Mouse (Mus musculus) embryonic facial prominence, embryonic 15.5 days (tissue): ENCODE results near the gene Zfp664. TPM values are rescaled to one million over a fixed set of nuclear protein-coding genes. Genes with fewer than 3 reads are reported as not detected.
A peak's percentile ranks its signal among the peaks of the same experiment; 100 is the strongest.

Source experiments
- ATAC-seq: fragments of 200-750 bp; cut with Nextera tagmentation; 2 replicates; pipeline ENCODE4 v1.8.0; 2017; ENCODE audit warnings: low read depth, moderate TSS enrichment; ENCODE audit not compliant: insufficient number of reproducible peaks, low FRiP score, low TSS enrichment
- H3K27ac ChIP-seq: fragments of 300-500 bp; sonication (generic); replicated peaks from 2 replicates; pipeline ENCODE4 v1.5.1; 2015; ENCODE audit warnings: mild to moderate bottlenecking, inconsistent platforms
- H3K27me3 ChIP-seq: fragments of 300-500 bp; sonication (generic); 2 replicates; pipeline ENCODE4 v1.6.1; 2015; ENCODE audit warnings: inconsistent platforms
- H3K36me3 ChIP-seq: fragments of 300-500 bp; sonication (generic); 2 replicates; pipeline ENCODE4 v1.6.1; 2015; ENCODE audit warnings: mild to moderate bottlenecking, inconsistent platforms
- H3K4me1 ChIP-seq: fragments of 300-500 bp; sonication (generic); 2 replicates; pipeline ENCODE4 v1.6.1; 2015; ENCODE audit warnings: inconsistent platforms
- H3K4me2 ChIP-seq: fragments of 300-500 bp; sonication (generic); replicated peaks from 2 replicates; pipeline ENCODE4 v1.6.1; 2015; ENCODE audit warnings: mild to moderate bottlenecking, inconsistent platforms
- H3K4me3 ChIP-seq: fragments of 300-500 bp; sonication (generic); replicated peaks from 2 replicates; pipeline ENCODE4 v1.5.1; 2015; ENCODE audit warnings: mild to moderate bottlenecking, inconsistent platforms
- H3K9ac ChIP-seq: fragments of 300-500 bp; sonication (generic); 2 replicates; pipeline ENCODE4 v1.6.1; 2015; ENCODE audit warnings: inconsistent platforms
- H3K9me3 ChIP-seq: fragments of 300-500 bp; sonication (generic); replicated peaks from 2 replicates; pipeline ENCODE4 v1.6.1; 2016; ENCODE audit warnings: inconsistent platforms
- WGBS: fragments of 180-500 bp; shearing (Covaris S2); methylation state at CpG from one replicate; pipeline ENCODE4 v1.1.7; 2015; 5-methylcytosine and 5-hydroxymethylcytosine counted together
- polyA plus RNA-seq: library from polyadenylated mRNA; unstranded; fragments of >200 nt; fragmentation: Nextera tagmentation; extraction: Ambion mirVana; gene quantifications from 2 replicates; pipeline ENCODE4 v1.2.1, GENCODE M21; 2015

The Zfp664 gene
- polyA plus RNA-seq, 1 experiment from 2014 or later: 90.4 TPM

- no peak for ATAC-seq
- Histone ChIP-seq H3K9ac (no peak overlapping the region), H3K9me3 (no peaks in the 10 kb centered on the region), H3K36me3 (no peaks in the 10 kb centered on the region), H3K27me3 (no peaks in the 10 kb centered on the region), H3K27ac (no peak overlapping the region), H3K4me2 (no peak overlapping the region), H3K4me1 (peaks cover 19% of the 10 kb centered on the region), H3K4me3 (no peak overlapping the region)
- 77% methylated on average over 9 of the region's 9 CpGs for WGBS
These were observed 67.0 kb downstream of the Zfp664 start for GRCm38 (mm10) chr5:124929425-124930054.

GRCm38 (mm10) chr5:124930055-124930439, 67.6 kb downstream of the Zfp664 start:
- 57% methylated on average over 5 of the region's 5 CpGs for WGBS
- Histone ChIP-seq H3K4me3 (no peak overlapping the region), H3K27ac (no peak overlapping the region), H3K9me3 (no peaks in the 10 kb centered on the region), H3K4me2 (no peak overlapping the region), H3K27me3 (no peaks in the 10 kb centered on the region), H3K9ac (no peak overlapping the region), H3K4me1 (peaks cover 23% of the 10 kb centered on the region), H3K36me3 (no peaks in the 10 kb centered on the region)
- ATAC-seq: no peak

GRCm38 (mm10) chr5:124930603-124931002, 68.1 kb downstream of the Zfp664 start:
- peaks cover 23% of the 10 kb centered on the region for H3K4me1 ChIP-seq
- H3K9ac ChIP-seq: no peak overlapping the region
- no peaks in the 10 kb centered on the region for H3K27me3 ChIP-seq
- H3K9me3 ChIP-seq: no peaks in the 10 kb centered on the region
- H3K4me2 ChIP-seq: no peak overlapping the region
- 25% methylated on average over 9 of the region's 9 CpGs for WGBS
- peak overlapping the region; percentile 76 for H3K27ac ChIP-seq
- ATAC-seq: no peak
- no peak overlapping the region for H3K4me3 ChIP-seq
- H3K36me3 ChIP-seq: no peaks in the 10 kb centered on the region

DNA sequence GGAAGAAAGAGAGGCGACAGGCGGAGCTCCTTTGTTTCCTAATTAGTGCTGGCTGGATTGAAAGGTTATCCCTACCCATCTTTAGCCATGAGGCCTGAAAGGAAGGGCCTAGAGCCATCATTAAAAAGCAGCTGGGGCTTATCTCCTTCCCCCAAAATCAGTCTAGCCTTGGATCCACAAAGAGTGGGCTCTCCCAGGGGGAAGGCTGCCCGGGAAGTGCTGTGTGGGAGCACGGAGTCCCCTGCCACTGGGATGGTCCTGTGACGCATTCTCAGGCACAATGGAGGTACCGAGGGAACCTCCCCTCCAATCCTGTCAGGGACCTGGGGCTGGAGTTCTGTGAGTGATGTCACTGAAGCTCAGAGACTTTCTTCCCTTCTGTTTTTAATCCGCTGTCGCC, 68.6 kb downstream of the Zfp664 start:
- Histone ChIP-seq H3K4me2 (no peak overlapping the region), H3K9ac (no peak overlapping the region), H3K27ac (peak overlapping the region; percentile 76), H3K9me3 (no peaks in the 10 kb centered on the region), H3K36me3 (no peaks in the 10 kb centered on the region), H3K4me1 (peaks cover 23% of the 10 kb centered on the region), H3K4me3 (no peak overlapping the region), H3K27me3 (no peaks in the 10 kb centered on the region)
- 21% methylated on average over 8 of the region's 8 CpGs for WGBS
- ATAC-seq: 0 out of 2 replicates have a peak, but pooled peaks have one; percentile 12

DNA sequence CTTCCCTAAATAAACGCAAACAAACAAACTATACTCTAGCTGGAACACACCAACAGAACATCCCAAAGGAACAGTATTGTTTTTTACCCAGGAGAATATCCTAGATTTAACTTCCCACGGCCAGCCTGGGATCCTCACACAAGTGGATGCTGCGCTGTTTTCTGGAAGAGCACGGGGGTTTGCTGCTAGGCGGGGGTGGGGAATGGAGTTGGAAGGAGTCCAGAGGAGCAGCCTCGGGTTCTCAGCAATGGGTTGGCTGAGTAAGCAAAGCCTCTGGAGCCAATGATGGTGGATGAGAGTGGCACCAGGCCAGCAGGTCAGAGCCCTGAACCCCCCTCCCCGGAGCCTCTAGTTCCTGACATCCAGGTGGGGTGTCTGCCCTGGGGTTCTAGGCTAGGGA, 72.1 kb downstream of the Zfp664 start:
- no peaks in the 10 kb centered on the region for H3K9me3 ChIP-seq
- peaks cover 23% of the 10 kb centered on the region for H3K4me1 ChIP-seq
- no peak overlapping the region for H3K4me2 ChIP-seq
- H3K9ac ChIP-seq: no peak overlapping the region
- H3K27me3 ChIP-seq: no peaks in the 10 kb centered on the region
- 49% methylated on average over 7 of the region's 7 CpGs for WGBS
- H3K36me3 ChIP-seq: no peaks in the 10 kb centered on the region
- no peak overlapping the region for H3K27ac ChIP-seq
- ATAC-seq: no peak
- no peak overlapping the region for H3K4me3 ChIP-seq

DNA sequence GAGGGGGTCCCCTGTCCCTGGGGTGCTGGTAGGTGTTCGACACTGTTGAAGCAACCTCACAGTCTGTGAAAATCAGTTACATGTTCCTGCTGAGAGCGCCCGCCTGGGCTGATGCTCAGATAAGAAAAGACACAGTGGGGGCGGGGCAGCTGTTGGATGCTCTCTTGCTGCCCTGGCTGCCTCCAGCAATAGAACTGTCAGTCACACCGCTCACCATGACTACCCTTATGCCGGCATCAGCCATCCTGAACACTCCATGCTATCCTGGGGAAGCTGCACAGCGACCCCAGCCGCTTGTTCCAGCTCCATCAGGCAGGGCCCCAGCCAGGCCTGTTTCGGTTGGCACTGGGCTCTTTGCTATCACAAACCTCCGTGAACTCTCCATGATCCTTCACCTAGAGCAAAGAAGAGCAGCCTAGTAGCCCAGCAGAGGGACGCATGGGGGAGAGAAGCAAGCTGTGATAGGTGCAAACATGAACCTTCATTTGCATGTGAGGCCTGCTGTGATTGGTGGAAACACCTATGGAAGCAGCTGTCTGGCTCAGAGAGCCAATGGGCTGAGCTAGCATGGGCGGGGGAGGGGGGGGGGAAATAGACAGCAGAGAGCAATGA, 80.8 kb downstream of the Zfp664 start:
- Histone ChIP-seq H3K4me1 (0 out of 2 replicates have a peak, but pooled peaks cover 6% of the 10 kb centered on the region), H3K4me2 (no peak overlapping the region), H3K36me3 (no peaks in the 10 kb centered on the region), H3K27me3 (no peaks in the 10 kb centered on the region), H3K4me3 (no peak overlapping the region), H3K9me3 (no peaks in the 10 kb centered on the region), H3K27ac (no peak overlapping the region), H3K9ac (no peak overlapping the region)
- no peak for ATAC-seq
- WGBS: 76% methylated on average over 12 of the region's 12 CpGs

GRCm38 (mm10) chr5:124943793-124944383, 81.4 kb downstream of the Zfp664 start:
- Histone ChIP-seq H3K36me3 (no peaks in the 10 kb centered on the region), H3K27me3 (no peaks in the 10 kb centered on the region), H3K4me2 (no peak overlapping the region), H3K9ac (no peak overlapping the region), H3K4me1 (0 out of 2 replicates have a peak, but pooled peaks cover 6% of the 10 kb centered on the region), H3K4me3 (no peak overlapping the region), H3K9me3 (no peaks in the 10 kb centered on the region), H3K27ac (no peak overlapping the region)
- no peak; the same call in 1 of the 2 replicates for ATAC-seq
- WGBS: 58% methylated on average over 12 of the region's 12 CpGs

DNA sequence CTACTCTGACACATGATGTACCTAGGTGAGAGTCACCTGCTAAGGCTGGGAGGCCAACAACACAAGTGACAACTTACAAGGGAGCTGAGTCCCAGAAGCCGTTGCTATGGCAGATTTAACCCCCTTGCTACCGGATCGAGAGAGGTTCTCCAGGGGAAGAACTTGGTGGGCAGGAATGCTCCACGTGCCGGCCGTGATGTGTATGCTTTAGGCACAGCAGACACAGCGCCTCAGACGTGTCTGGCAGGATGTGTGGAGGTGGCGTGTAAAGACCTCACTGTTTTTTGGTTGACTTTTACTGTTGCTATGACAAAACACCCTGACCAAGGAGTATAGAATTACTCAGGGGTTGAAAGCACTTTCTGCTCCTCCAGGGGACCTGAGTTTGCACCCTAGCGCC, 81.9 kb downstream of the Zfp664 start:
- no peak for ATAC-seq
- no peaks in the 10 kb centered on the region for H3K9me3 ChIP-seq
- WGBS: 76% methylated on average over 10 of the region's 10 CpGs
- H3K9ac ChIP-seq: no peak overlapping the region
- H3K4me3 ChIP-seq: no peak overlapping the region
- 0 out of 2 replicates have a peak, but pooled peaks cover 6% of the 10 kb centered on the region for H3K4me1 ChIP-seq
- H3K4me2 ChIP-seq: no peak overlapping the region
- H3K27me3 ChIP-seq: no peaks in the 10 kb centered on the region
- H3K36me3 ChIP-seq: no peaks in the 10 kb centered on the region
- H3K27ac ChIP-seq: no peak overlapping the region

GRCm38 (mm10) chr5:124945046-124945445, 82.6 kb downstream of the Zfp664 start:
- Histone ChIP-seq H3K36me3 (no peaks in the 10 kb centered on the region), H3K4me3 (no peak overlapping the region), H3K9me3 (no peaks in the 10 kb centered on the region), H3K4me1 (peaks cover 8% of the 10 kb centered on the region; the same call in 1 of the 2 replicates), H3K4me2 (no peak overlapping the region), H3K27me3 (no peaks in the 10 kb centered on the region), H3K9ac (no peak overlapping the region), H3K27ac (no peak overlapping the region)
- no peak for ATAC-seq
- 79% methylated on average over 4 of the region's 4 CpGs for WGBS

- H3K4me2 ChIP-seq: 0 out of 2 replicates have a peak overlapping the region, but pooled peaks have one; percentile 29
These were observed 88.3 kb downstream of the Zfp664 start for GRCm38 (mm10) chr5:124950623-124951278.

GRCm38 (mm10) chr5:124951333-124951732, 88.8 kb downstream of the Zfp664 start:
- 0 out of 2 replicates have a peak, but pooled peaks have one; percentile 12 for ATAC-seq
- H3K36me3 ChIP-seq: no peaks in the 10 kb centered on the region
- H3K27ac ChIP-seq: peak overlapping the region; percentile 97
- H3K4me3 ChIP-seq: no peak overlapping the region
- no peak overlapping the region for H3K9ac ChIP-seq
- 36% methylated on average over 17 of the region's 17 CpGs for WGBS
- no peaks in the 10 kb centered on the region for H3K27me3 ChIP-seq
- 0 out of 2 replicates have a peak overlapping the region, but pooled peaks have one; percentile 29 for H3K4me2 ChIP-seq
- H3K9me3 ChIP-seq: no peaks in the 10 kb centered on the region
- peaks cover 54% of the 10 kb centered on the region for H3K4me1 ChIP-seq

More at GRCm38 (mm10) chr5:124950623-124951278, 88.3 kb downstream of the Zfp664 start:
- peaks cover 54% of the 10 kb centered on the region for H3K4me1 ChIP-seq
- H3K4me3 ChIP-seq: no peak overlapping the region
- no peak overlapping the region for H3K9ac ChIP-seq
- 19% methylated on average over 13 of the region's 13 CpGs for WGBS
- no peaks in the 10 kb centered on the region for H3K36me3 ChIP-seq
- ATAC-seq: peak; percentile 56; the same call in 1 of the 2 replicates
- peak overlapping the region; percentile 97 for H3K27ac ChIP-seq
- no peaks in the 10 kb centered on the region for H3K27me3 ChIP-seq
- H3K9me3 ChIP-seq: no peaks in the 10 kb centered on the region
